In the genomic region with DNA sequence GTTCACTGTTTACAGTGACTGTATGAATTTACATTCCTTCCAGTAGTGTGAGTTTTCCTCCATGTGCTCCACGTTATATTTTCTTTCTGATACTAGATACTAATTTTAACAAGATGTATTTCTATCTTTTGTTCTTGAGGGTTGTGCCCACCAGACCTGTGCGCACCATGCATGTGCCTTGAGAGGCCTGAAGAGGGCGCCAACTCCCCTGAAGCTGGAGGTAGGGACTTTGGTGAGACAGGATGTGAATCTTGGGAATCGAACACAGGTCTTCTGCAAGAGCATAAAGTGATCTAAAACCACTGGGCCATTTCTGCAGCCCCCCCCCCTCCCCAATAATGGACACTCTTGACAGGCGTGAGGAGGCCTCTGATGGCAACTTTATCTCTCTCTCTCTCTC, we compare ENCODE assay signal across 9 mouse cellular contexts. TPM values are rescaled to one million over a fixed set of nuclear protein-coding genes. Genes with fewer than 3 reads are reported as not detected.
DNase-seq lines count a peak whose midpoint lies in the region; ATAC-seq and TF ChIP-seq lines count a peak whose summit lies in the region.
"Had no signal": no experiment of that assay in that cellular context is flagged by ENCODE, and none has a peak within 500 bp of the region (broad histone marks: within the 10 kb centered on the region; RNA-seq: fewer than 3 reads in every experiment).

No protein-coding gene starts in this region.

- H3K27me3 ChIP-seq in cerebellum, adult 2 months (ENCODE audit: control insufficient read depth, insufficient read depth, low read length) = no peaks in the 10 kb centered on the region
- no peaks in the 10 kb centered on the region for H3K27me3 ChIP-seq in liver, embryonic 11.5 days (replicated peaks; ENCODE audit: control insufficient read depth, insufficient read depth, low read length)
- no peaks in the 10 kb centered on the region for H3K27me3 ChIP-seq in limb, embryonic 10.5 days (ENCODE audit: low read depth, poor library complexity, severe bottlenecking)
- no peaks in the 10 kb centered on the region for H3K27me3 ChIP-seq in thymus, adult 2 months (ENCODE audit: control insufficient read depth, insufficient read depth, low read length)
- H3K27me3 ChIP-seq: megakaryocyte, embryonic 14.5 days had no signal

- peak; percentile 72 for TF ChIP-seq CTCF in cerebellum, adult 2 months (IDR thresholded peaks at IDR 0.05; ENCODE audit: borderline replicate concordance, insufficient read depth, low read depth, low read length)
- TF ChIP-seq CTCF in thymus, adult 2 months (IDR thresholded peaks at IDR 0.05; ENCODE audit: borderline replicate concordance, control insufficient read depth, extremely low read depth, insufficient read depth, low read length, poor library complexity) = peak; percentile 54; the same call in 1 of the 2 replicates

- H3K9me3 ChIP-seq in liver, embryonic 11.5 days (ENCODE audit: control insufficient read depth, low read length) = no peaks in the 10 kb centered on the region
- H3K9me3 ChIP-seq in limb, embryonic 10.5 days (replicated peaks) = no peaks in the 10 kb centered on the region
- H3K9me3 ChIP-seq: megakaryocyte, embryonic 14.5 days had no signal

- WGBS in cerebellum, adult 2 months = 33% methylated on average over 5 of the region's 5 CpGs
- 39% methylated on average over 5 of the region's 5 CpGs for WGBS in liver, embryonic 11.5 days
- WGBS in limb, embryonic 10.5 days = 49% methylated on average over 5 of the region's 5 CpGs
- 48% methylated on average over 5 of the region's 5 CpGs for WGBS in thymus, adult 2 months

- ATAC-seq in cerebellum, adult (ENCODE audit: insufficient number of reproducible peaks, low FRiP score, low TSS enrichment) = no peak
- no peak for ATAC-seq in liver, embryonic 11.5 days (replicated peaks; ENCODE audit: low FRiP score)

- no peaks in the 10 kb centered on the region; the same call in 1 of the 2 replicates for H3K4me1 ChIP-seq in cerebellum, adult 2 months (ENCODE audit: control insufficient read depth, insufficient read depth, low read length)
- H3K4me1 ChIP-seq in liver, embryonic 11.5 days (replicated peaks; ENCODE audit: control insufficient read depth, insufficient read depth, low read length) = peaks cover 4% of the 10 kb centered on the region; the same call in 1 of the 2 replicates
- peaks cover 12% of the 10 kb centered on the region for H3K4me1 ChIP-seq in limb, embryonic 10.5 days
- H3K4me1 ChIP-seq in thymus, adult 2 months (replicated peaks; ENCODE audit: control insufficient read depth, insufficient read depth, low read length) = peaks cover 7% of the 10 kb centered on the region

- TF ChIP-seq POLR2A in cerebellum, adult 2 months (IDR thresholded peaks at IDR 0.05; ENCODE audit: borderline replicate concordance, insufficient read depth, low read length) = no peak
- no peak for TF ChIP-seq POLR2A in thymus, adult 2 months (IDR thresholded peaks at IDR 0.05; ENCODE audit: control insufficient read depth, extremely low read depth, insufficient read depth, low read length, poor library complexity)

- H3K27ac ChIP-seq in cerebellum, adult 2 months (ENCODE audit: insufficient read depth, low read length) = no peak overlapping the region
- no peak overlapping the region for H3K27ac ChIP-seq in liver, embryonic 11.5 days (ENCODE audit: low read depth, low read length)
- no peak overlapping the region for H3K27ac ChIP-seq in limb, embryonic 10.5 days
- no peak overlapping the region for H3K27ac ChIP-seq in thymus, adult 2 months (ENCODE audit: control insufficient read depth, insufficient read depth, low read length)

- no peak overlapping the region for H3K4me2 ChIP-seq in liver, embryonic 11.5 days

- no peak overlapping the region for H3K9ac ChIP-seq in liver, embryonic 11.5 days (ENCODE audit: low read depth, low read length)

- no peak for DNase-seq in cerebellum, adult 2 months
- peak; percentile 43 for DNase-seq in liver
- no peak for DNase-seq in liver, embryonic 11.5 days (ENCODE audit: low spot score)
- peak; percentile 56 for DNase-seq in adrenal gland, postnatal 14 days
- peak; percentile 36 for DNase-seq in limb, embryonic 10.5 days (ENCODE audit: low spot score)
- peak; percentile 52 for DNase-seq in thymus, adult 2 months
- no peak for DNase-seq in right cerebral cortex, postnatal 14 days

- H3K4me3 ChIP-seq in cerebellum, adult 2 months (replicated peaks; ENCODE audit: insufficient read depth, low read depth, low read length) = no peak overlapping the region
- no peak overlapping the region for H3K4me3 ChIP-seq in liver, embryonic 11.5 days (ENCODE audit: low read depth, low read length)
- H3K4me3 ChIP-seq in limb, embryonic 10.5 days = no peak overlapping the region
- no peak overlapping the region for H3K4me3 ChIP-seq in thymus, adult 2 months (ENCODE audit: control insufficient read depth, insufficient read depth, low read length)
- H3K4me3 ChIP-seq: megakaryocyte, embryonic 14.5 days had no signal

- no peaks in the 10 kb centered on the region for H3K36me3 ChIP-seq in liver, embryonic 11.5 days (ENCODE audit: control insufficient read depth, insufficient read depth, low read length)
- no peaks in the 10 kb centered on the region for H3K36me3 ChIP-seq in limb, embryonic 10.5 days
- no peaks in the 10 kb centered on the region for H3K36me3 ChIP-seq in thymus, adult 2 months (ENCODE audit: control insufficient read depth, insufficient read depth, low read length)

RNA-seq across cellular contexts. Expression of a gene that starts 1.9 kb away (rescaled TPM):
- 4.3 and 4.6 TPM in 2 replicates for polyA plus RNA-seq in cerebellum, adult 2 months (2012; rRNA removed)
- polyA plus RNA-seq in liver, embryonic 11.5 days (2014; fragmentation: Nextera tagmentation; extraction: Ambion mirVana) = 1.6 and 3.0 TPM in 2 replicates
- total RNA-seq in adrenal gland, postnatal 14 days (2021) = 1.6 and 2.6 TPM in 2 replicates
- polyA plus RNA-seq in limb, embryonic 10.5 days (2016; fragmentation: Nextera tagmentation; extraction: Ambion mirVana) = 2.5 and 3.3 TPM in 2 replicates
- 0.77 and 0.92 TPM in 2 replicates for polyA plus RNA-seq in thymus, adult 2 months (2012; rRNA removed)

RNA-seq across cellular contexts. Expression of a gene that starts 16.7 kb away (rescaled TPM):
- polyA plus RNA-seq in cerebellum, adult 2 months (2012; rRNA removed) = 96.7 and 99.4 TPM in 2 replicates
- polyA plus RNA-seq in liver, embryonic 11.5 days (2014; fragmentation: Nextera tagmentation; extraction: Ambion mirVana) = 4.8 and 5.6 TPM in 2 replicates
- 25.3 and 29.6 TPM in 2 replicates for total RNA-seq in adrenal gland, postnatal 14 days (2021)
- 9.2 and 12.3 TPM in 2 replicates for polyA plus RNA-seq in limb, embryonic 10.5 days (2016; fragmentation: Nextera tagmentation; extraction: Ambion mirVana)
- polyA plus RNA-seq in thymus, adult 2 months (2012; rRNA removed) = 24.7 and 30.0 TPM in 2 replicates

RNA-seq across cellular contexts. Expression of a gene that starts 37.4 kb away (rescaled TPM):
- 62.2 and 67.5 TPM in 2 replicates for polyA plus RNA-seq in cerebellum, adult 2 months (2012; rRNA removed)
- not detected in 2 replicates for polyA plus RNA-seq in liver, embryonic 11.5 days (2014; fragmentation: Nextera tagmentation; extraction: Ambion mirVana)
- 0.26 and 0.83 TPM in 2 replicates for total RNA-seq in adrenal gland, postnatal 14 days (2021)
- 0.23 TPM in 1 of 2 replicates, not detected in the other for polyA plus RNA-seq in limb, embryonic 10.5 days (2016; fragmentation: Nextera tagmentation; extraction: Ambion mirVana)
- 0.05 TPM in 1 of 2 replicates, not detected in the other for polyA plus RNA-seq in thymus, adult 2 months (2012; rRNA removed)

RNA-seq across cellular contexts. Expression of a gene that starts 40.1 kb away (rescaled TPM):
- 15.8 and 16.3 TPM in 2 replicates for polyA plus RNA-seq in cerebellum, adult 2 months (2012; rRNA removed)
- 15.8 and 17.5 TPM in 2 replicates for polyA plus RNA-seq in liver, embryonic 11.5 days (2014; fragmentation: Nextera tagmentation; extraction: Ambion mirVana)
- 12.5 and 16.0 TPM in 2 replicates for total RNA-seq in adrenal gland, postnatal 14 days (2021)
- 38.2 and 49.5 TPM in 2 replicates for polyA plus RNA-seq in limb, embryonic 10.5 days (2016; fragmentation: Nextera tagmentation; extraction: Ambion mirVana)
- 2.5 and 2.6 TPM in 2 replicates for polyA plus RNA-seq in thymus, adult 2 months (2012; rRNA removed)

Comparison
In these comparisons a context has a peak if more than half of its experiments do, and no peak if none do; other contexts are left out.
1. DNase-seq: peak in liver (single experiment), adrenal gland, postnatal 14 days (single experiment), limb, embryonic 10.5 days (single experiment) and thymus, adult 2 months (single experiment); none in cerebellum, adult 2 months (0 of 2), liver, embryonic 11.5 days (single experiment) and right cerebral cortex, postnatal 14 days (single experiment).
2. RNA of a gene that starts 37.4 kb away (polyA plus RNA-seq): 62.2 to 67.5 TPM in cerebellum, adult 2 months; 0.23 TPM in limb, embryonic 10.5 days, not detected in liver, embryonic 11.5 days and 0.05 TPM in thymus, adult 2 months; every median in the first group is over 10 times any median in the second.